Mouse (Mus musculus): ENCODE results near the gene Tomm40l.

GRCm38 (mm10) chr1:171260316-171260715, 38.0 kb upstream of the Tomm40l start:
- TF ChIP-seq CTCF (IDR thresholded peaks at IDR 0.05; ENCODE audit: low read depth, low read length) (no peak), GATA1 (IDR thresholded peaks at IDR 0.05; ENCODE audit: borderline replicate concordance, low read length) (no peak), POLR2AphosphoS5 (IDR thresholded peaks at IDR 0.05; ENCODE audit: insufficient replicate concordance, low read depth, low read length) (no peak)
